Comparison of ENCODE assay signal across 8 mouse cellular contexts in the genomic region with DNA sequence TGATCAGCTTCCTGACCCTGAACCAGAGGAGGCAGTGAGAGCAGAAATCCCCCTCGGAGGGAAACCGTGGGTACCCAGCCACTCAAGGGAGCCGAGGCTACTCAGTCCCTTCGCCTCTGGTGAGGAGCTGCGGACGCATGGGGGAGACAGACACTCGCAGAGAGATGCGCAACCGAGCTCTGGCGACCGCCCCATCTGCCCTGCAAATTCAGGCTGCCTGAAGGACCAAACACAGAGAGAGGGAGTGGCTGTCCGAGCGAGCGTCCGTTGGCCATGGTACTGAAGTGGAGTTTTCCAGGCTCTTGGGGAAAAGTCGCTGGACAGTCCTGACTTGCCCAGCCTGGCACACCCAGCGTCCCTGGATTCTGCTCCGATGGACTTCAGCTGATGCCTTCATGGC.
DNase-seq lines count a peak whose midpoint lies in the region; ATAC-seq and TF ChIP-seq lines count a peak whose summit lies in the region.

No protein-coding gene starts in this region.

- intact Hi-C loops in left cerebral cortex, postnatal 25 days (cut with DNase I), result loop anchor here (5.0 kb wide), 1 partner anchor 292 kb away; no protein-coding TSS in a partner anchor

- peak; percentile 81 for DNase-seq in lung, embryonic 14.5 days
- no peak for DNase-seq in lung, postnatal 36 days
- DNase-seq in cerebellum, adult 11-12 months, result peak; percentile 70
- peak; percentile 58 for DNase-seq in forebrain, postnatal 0 days
- DNase-seq in left cerebral cortex, postnatal 25 days (ENCODE audit: low spot score in 2 of 2), result peak; percentile 28 to 53
- DNase-seq in thymus, adult 2 months, result no peak
- no peak for DNase-seq in natural killer cell, adult 2 months (ENCODE audit: low spot score in 2 of 2)

- H3K27ac ChIP-seq in lung, embryonic 14.5 days (ENCODE audit: low read depth), result no peak overlapping the region
- H3K27ac ChIP-seq in forebrain, postnatal 0 days (ENCODE audit: low read depth, low read length), result no peak overlapping the region
- H3K27ac ChIP-seq in neural tube, embryonic 12.5 days, result peak overlapping the region; percentile 21; the same call in 1 of the 2 replicates
- no peak overlapping the region for H3K27ac ChIP-seq in thymus, adult 2 months (ENCODE audit: control insufficient read depth, insufficient read depth, low read length)

- peak; percentile 47 for ATAC-seq in lung, embryonic 14.5 days (ENCODE audit: insufficient read depth)
- ATAC-seq in forebrain, postnatal 0 days, result no peak
- peak; percentile 34; the same call in 1 of the 2 replicates for ATAC-seq in neural tube, embryonic 12.5 days (ENCODE audit: low FRiP score, low read depth)

- H3K27me3 ChIP-seq in lung, embryonic 14.5 days (ENCODE audit: insufficient read depth, low read length), result 0 out of 2 replicates have a peak, but pooled peaks cover 3% of the 10 kb centered on the region
- peaks cover 34% of the 10 kb centered on the region for H3K27me3 ChIP-seq in forebrain, postnatal 0 days (ENCODE audit: insufficient read depth, low read length)
- H3K27me3 ChIP-seq in neural tube, embryonic 12.5 days (replicated peaks), result no peaks in the 10 kb centered on the region
- H3K27me3 ChIP-seq in thymus, adult 2 months (ENCODE audit: control insufficient read depth, insufficient read depth, low read length), result no peaks in the 10 kb centered on the region

- H3K4me2 ChIP-seq in lung, embryonic 14.5 days, result no peak overlapping the region
- no peak overlapping the region for H3K4me2 ChIP-seq in forebrain, postnatal 0 days (ENCODE audit: low read depth)
- H3K4me2 ChIP-seq in neural tube, embryonic 12.5 days (replicated peaks), result peak overlapping the region; percentile 14; the same call in 1 of the 2 replicates

- peak; percentile 47 for TF ChIP-seq CTCF in lung, embryonic 14.5 days (IDR thresholded peaks at IDR 0.05; ENCODE audit: low read depth)
- peak; percentile 62 for TF ChIP-seq CTCF in forebrain, postnatal 0 days (IDR thresholded peaks at IDR 0.05; ENCODE audit: low read depth)
- TF ChIP-seq CTCF in thymus, adult 2 months (IDR thresholded peaks at IDR 0.05; ENCODE audit: borderline replicate concordance, control insufficient read depth, extremely low read depth, insufficient read depth, low read length, poor library complexity), result no peak

- no peak for TF ChIP-seq POLR2A in thymus, adult 2 months (IDR thresholded peaks at IDR 0.05; ENCODE audit: control insufficient read depth, extremely low read depth, insufficient read depth, low read length, poor library complexity)

- no peaks in the 10 kb centered on the region for H3K4me1 ChIP-seq in lung, embryonic 14.5 days (ENCODE audit: insufficient read depth)
- H3K4me1 ChIP-seq in forebrain, postnatal 0 days (ENCODE audit: insufficient read depth), result no peaks in the 10 kb centered on the region
- peaks cover 26% of the 10 kb centered on the region for H3K4me1 ChIP-seq in neural tube, embryonic 12.5 days
- no peaks in the 10 kb centered on the region for H3K4me1 ChIP-seq in thymus, adult 2 months (replicated peaks; ENCODE audit: control insufficient read depth, insufficient read depth, low read length)

- no peaks in the 10 kb centered on the region for H3K9me3 ChIP-seq in lung, embryonic 14.5 days (ENCODE audit: low read depth, low read length)
- no peaks in the 10 kb centered on the region for H3K9me3 ChIP-seq in forebrain, postnatal 0 days (ENCODE audit: low read length)
- H3K9me3 ChIP-seq in neural tube, embryonic 12.5 days, result no peaks in the 10 kb centered on the region

- H3K9ac ChIP-seq in lung, embryonic 14.5 days, result no peak overlapping the region
- no peak overlapping the region for H3K9ac ChIP-seq in forebrain, postnatal 0 days
- 0 out of 2 replicates have a peak overlapping the region, but pooled peaks have one; percentile 17 for H3K9ac ChIP-seq in neural tube, embryonic 12.5 days

- H3K36me3 ChIP-seq in lung, embryonic 14.5 days (ENCODE audit: insufficient read depth), result no peaks in the 10 kb centered on the region
- no peaks in the 10 kb centered on the region for H3K36me3 ChIP-seq in forebrain, postnatal 0 days (ENCODE audit: insufficient read depth)
- no peaks in the 10 kb centered on the region for H3K36me3 ChIP-seq in neural tube, embryonic 12.5 days
- H3K36me3 ChIP-seq in thymus, adult 2 months (ENCODE audit: control insufficient read depth, insufficient read depth, low read length), result no peaks in the 10 kb centered on the region

- H3K4me3 ChIP-seq in lung, embryonic 14.5 days (ENCODE audit: low read depth, low read length), result no peak overlapping the region
- H3K4me3 ChIP-seq in forebrain, postnatal 0 days (ENCODE audit: low read depth, low read length), result no peak overlapping the region
- H3K4me3 ChIP-seq in neural tube, embryonic 12.5 days, result no peak overlapping the region
- no peak overlapping the region for H3K4me3 ChIP-seq in thymus, adult 2 months (ENCODE audit: control insufficient read depth, insufficient read depth, low read length)

- 5% methylated on average over 18 of the region's 18 CpGs for whole genome bisulfite sequencing in lung, embryonic 14.5 days
- 11% methylated on average over 18 of the region's 18 CpGs for WGBS in forebrain, postnatal 0 days
- 4% methylated on average over 18 of the region's 18 CpGs for WGBS in neural tube, embryonic 12.5 days
- 10% methylated on average over 18 of the region's 18 CpGs for WGBS in thymus, adult 2 months

Comparison
In these comparisons a context has a peak if more than half of its experiments do, and no peak if none do; other contexts are left out.
1. DNase-seq: peak in lung, embryonic 14.5 days (single experiment), cerebellum, adult 11-12 months (single experiment), forebrain, postnatal 0 days (single experiment) and left cerebral cortex, postnatal 25 days (2 of 2); none in lung, postnatal 36 days (single experiment), thymus, adult 2 months (single experiment) and natural killer cell, adult 2 months (0 of 2).